Mouse (Mus musculus): ENCODE measurements around the gene Ambra1. TPM values are rescaled to one million over a fixed set of nuclear protein-coding genes. Genes with fewer than 3 reads are reported as not detected.

Ambra1 gene
- polyA plus RNA-seq, 1 experiment from 2014 or later: 30.3 TPM

DNA sequence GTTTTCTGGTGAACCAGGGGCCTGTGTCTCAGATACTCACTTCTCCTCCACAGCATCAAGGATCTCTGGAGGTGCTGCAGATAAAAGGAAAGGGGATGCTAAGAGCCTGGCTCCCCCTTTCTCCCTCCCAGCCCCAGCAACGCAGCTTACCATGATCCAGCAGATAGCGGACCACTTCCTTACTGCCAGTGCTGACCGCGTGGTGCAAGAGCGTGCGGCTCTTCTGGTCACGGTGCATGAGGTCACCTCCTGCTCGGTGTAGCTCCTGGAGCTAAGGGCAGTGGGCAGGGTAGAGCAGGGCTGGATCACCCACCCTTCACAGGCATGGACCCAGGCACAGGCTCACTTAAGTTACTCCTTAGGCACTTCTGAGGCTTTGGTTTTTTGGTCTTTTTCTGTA, 204.1 kb downstream of the Ambra1 start:
- no peak overlapping the region for H3K9ac ChIP-seq
- H3K4me2 ChIP-seq: no peak overlapping the region
- 72% methylated on average over 8 of the region's 8 CpGs for WGBS
- H3K9me3 ChIP-seq: no peaks in the 10 kb centered on the region
- H3K4me3 ChIP-seq: no peak overlapping the region
- peaks cover 32% of the 10 kb centered on the region for H3K4me1 ChIP-seq
- no peaks in the 10 kb centered on the region for H3K27me3 ChIP-seq (replicated peaks)
- no peak overlapping the region for H3K27ac ChIP-seq
- peaks cover 20% of the 10 kb centered on the region for H3K36me3 ChIP-seq (replicated peaks)
- no peak for ATAC-seq (replicated peaks)

DNA sequence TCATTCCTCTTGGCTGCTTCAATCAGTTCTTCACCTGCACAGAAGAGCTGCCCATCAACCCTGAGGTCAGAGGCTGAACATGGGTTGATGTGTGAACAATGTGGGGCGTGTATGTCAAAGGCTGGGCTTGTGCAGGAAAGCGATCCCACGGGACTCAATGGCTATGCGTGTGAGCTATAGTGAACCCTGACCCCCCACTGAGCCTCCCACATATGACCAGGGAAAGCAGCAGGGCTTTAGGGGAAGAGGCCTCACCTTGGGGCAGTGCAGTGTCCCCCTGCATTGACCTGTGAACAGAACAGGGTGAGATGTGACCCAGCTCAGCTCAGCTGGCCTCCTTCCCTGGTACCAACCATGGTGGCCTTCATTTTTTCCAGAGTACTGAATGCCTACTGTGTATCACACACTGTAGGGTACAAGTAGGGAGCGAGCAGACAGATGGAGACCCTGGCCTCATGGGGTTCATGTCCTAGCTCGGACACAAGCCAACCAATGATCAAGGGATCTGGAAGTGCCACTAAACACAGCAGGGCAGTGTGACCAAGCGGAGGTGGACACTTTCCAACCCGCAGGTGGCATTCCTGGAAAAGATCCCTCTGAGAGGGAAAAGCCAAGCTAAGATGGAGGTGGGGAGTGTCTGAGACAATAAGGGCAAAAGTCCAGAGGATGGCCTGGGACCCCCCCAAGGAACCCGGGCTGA, 205.0 kb downstream of the Ambra1 start:
- H3K4me3 ChIP-seq: no peak overlapping the region
- H3K4me1 ChIP-seq: peaks cover 29% of the 10 kb centered on the region
- 90% methylated on average over 9 of the region's 9 CpGs for WGBS
- no peak overlapping the region for H3K27ac ChIP-seq
- H3K36me3 ChIP-seq (replicated peaks): peaks cover 20% of the 10 kb centered on the region
- ATAC-seq (replicated peaks): no peak
- H3K4me2 ChIP-seq: no peak overlapping the region
- H3K27me3 ChIP-seq (replicated peaks): no peaks in the 10 kb centered on the region
- H3K9me3 ChIP-seq: no peaks in the 10 kb centered on the region
- no peak overlapping the region for H3K9ac ChIP-seq

DNA sequence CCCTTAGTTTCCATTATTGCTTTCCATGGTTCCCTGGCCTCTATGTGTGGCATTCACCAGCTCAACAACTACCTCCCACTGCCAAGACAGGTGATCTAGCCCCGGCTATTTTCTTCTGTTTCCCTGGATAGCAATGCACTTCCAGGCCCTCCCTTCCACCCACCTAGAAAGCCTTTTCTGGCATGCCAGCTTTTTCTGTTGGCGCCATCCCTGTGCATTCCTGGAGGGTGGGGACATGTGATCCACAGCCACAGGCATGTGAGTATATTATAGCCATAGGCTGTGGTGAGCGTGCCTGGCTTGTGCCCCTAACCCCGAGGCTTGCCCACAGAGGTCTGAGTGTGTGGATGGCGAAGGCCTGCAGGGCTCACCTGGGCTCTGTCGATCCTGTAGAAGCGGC, 206.2 kb downstream of the Ambra1 start:
- no peak overlapping the region for H3K9ac ChIP-seq
- H3K4me1 ChIP-seq: peaks cover 19% of the 10 kb centered on the region
- WGBS: 89% methylated on average over 7 of the region's 7 CpGs
- H3K9me3 ChIP-seq: no peaks in the 10 kb centered on the region
- H3K4me2 ChIP-seq: no peak overlapping the region
- no peak for ATAC-seq (replicated peaks)
- no peak overlapping the region for H3K27ac ChIP-seq
- peaks cover 20% of the 10 kb centered on the region for H3K36me3 ChIP-seq (replicated peaks)
- H3K4me3 ChIP-seq: no peak overlapping the region
- no peaks in the 10 kb centered on the region for H3K27me3 ChIP-seq (replicated peaks)

DNA sequence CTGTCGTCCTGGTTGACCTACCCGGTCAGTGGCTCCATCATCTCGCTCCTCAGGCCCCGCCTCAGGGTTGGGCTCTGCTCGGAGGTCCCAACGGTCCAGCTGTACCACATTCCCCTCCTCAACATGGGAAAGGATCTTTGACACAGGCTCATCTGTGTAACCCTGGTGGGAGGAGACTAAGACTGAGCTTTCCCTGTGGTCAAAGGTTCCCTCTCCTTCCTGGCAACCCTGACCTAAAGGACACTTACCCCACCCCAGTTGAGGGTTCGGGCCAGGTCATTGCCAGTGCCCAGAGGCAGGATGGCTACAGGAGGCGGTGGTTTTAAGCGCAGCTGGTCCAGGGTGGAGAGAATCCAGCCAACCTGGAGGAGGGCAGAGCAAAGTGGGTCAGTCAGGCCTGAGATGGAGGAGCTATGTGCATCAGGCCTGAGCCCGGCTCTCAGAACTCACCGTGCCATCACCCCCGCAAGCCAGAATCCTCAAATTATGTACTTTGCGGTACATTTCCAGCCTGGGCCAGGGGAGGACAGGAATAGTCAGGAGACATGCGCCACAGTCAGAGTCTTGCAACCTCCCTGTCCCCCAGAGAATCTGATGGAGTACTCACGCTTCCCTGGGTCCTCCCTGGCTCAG, 209.5 kb downstream of the Ambra1 start:
- WGBS: 80% methylated on average over 15 of the region's 15 CpGs
- Histone ChIP-seq H3K4me2 (no peak overlapping the region), H3K9ac (no peak overlapping the region), H3K27ac (no peak overlapping the region), H3K4me1 (peaks cover 3% of the 10 kb centered on the region; the same call in 1 of the 2 replicates), H3K4me3 (no peak overlapping the region), H3K9me3 (no peaks in the 10 kb centered on the region), H3K27me3 (replicated peaks) (no peaks in the 10 kb centered on the region), H3K36me3 (replicated peaks) (peaks cover 20% of the 10 kb centered on the region)
- no peak for ATAC-seq (replicated peaks)

DNA sequence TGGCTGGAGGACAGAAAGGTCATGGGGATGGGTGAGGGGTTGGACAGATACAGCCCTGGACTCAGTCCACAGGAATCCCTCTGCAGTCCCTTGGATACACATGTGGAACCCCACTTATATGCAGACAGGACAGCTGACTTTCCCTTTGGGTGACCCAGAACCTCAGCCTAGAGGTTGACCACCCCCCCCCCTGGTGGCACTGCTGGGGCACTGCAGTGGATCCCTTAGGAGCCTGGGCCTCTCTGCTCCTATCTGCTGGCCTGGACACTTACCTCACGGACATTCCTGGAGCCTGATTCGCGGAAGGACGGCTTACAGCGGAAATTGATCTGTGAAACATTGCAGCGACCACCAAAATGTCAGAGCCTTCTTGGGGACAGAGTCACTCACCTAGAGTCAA, 212.4 kb downstream of the Ambra1 start:
- Histone ChIP-seq H3K36me3 (replicated peaks) (peaks cover 6% of the 10 kb centered on the region), H3K27me3 (replicated peaks) (0 out of 2 replicates have a peak, but pooled peaks cover 2% of the 10 kb centered on the region), H3K4me1 (peaks cover 11% of the 10 kb centered on the region), H3K27ac (no peak overlapping the region), H3K9ac (no peak overlapping the region), H3K4me2 (no peak overlapping the region), H3K9me3 (no peaks in the 10 kb centered on the region), H3K4me3 (no peak overlapping the region)
- 72% methylated on average over 6 of the region's 6 CpGs for WGBS
- ATAC-seq (replicated peaks): no peak

DNA sequence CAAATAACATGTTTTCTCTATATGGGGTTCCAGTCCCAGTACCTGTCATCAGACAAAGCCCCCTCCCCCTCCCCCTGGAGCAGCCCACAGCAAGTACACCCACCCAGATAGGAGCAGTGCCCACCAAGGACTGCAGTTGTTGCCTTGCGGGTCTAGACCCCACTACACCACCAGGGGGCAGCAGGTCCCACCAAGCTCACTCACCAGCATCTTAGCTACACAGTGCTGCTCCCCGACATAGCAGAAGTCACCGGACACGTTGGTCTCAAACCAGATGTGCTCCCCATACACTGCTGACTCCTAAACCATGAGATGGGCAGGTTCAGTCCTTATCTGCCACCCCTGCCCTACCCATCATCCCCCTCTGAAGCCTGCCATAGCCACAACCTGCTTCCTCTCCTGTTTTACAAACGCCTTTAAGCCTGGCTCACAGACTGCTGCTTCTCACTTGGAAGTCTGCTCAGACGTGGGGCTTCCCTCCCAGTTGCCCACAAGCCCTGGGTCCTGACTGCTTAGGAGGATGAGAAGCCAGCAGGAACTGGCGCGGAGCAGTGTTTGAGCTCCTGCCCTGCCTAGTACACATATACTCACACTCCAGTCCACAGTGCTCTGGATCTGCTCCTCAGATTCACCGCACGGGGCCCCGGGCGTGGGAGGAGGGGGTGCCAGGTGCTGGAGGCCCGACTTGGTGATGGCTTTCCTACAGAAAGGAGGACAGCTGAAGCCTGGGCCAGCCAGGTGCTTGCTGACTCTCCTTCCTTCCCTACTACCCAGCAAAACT, 214.4 kb downstream of the Ambra1 start:
- H3K9ac ChIP-seq: no peak overlapping the region
- H3K4me2 ChIP-seq: no peak overlapping the region
- H3K9me3 ChIP-seq: no peaks in the 10 kb centered on the region
- H3K36me3 ChIP-seq (replicated peaks): no peaks in the 10 kb centered on the region; the same call in 1 of the 2 replicates
- H3K4me1 ChIP-seq: peaks cover 26% of the 10 kb centered on the region
- H3K27me3 ChIP-seq (replicated peaks): 0 out of 2 replicates have a peak, but pooled peaks cover 2% of the 10 kb centered on the region
- H3K27ac ChIP-seq: no peak overlapping the region
- no peak overlapping the region for H3K4me3 ChIP-seq
- WGBS: 46% methylated on average over 13 of the region's 13 CpGs
- ATAC-seq (replicated peaks): peak; percentile 68

DNA sequence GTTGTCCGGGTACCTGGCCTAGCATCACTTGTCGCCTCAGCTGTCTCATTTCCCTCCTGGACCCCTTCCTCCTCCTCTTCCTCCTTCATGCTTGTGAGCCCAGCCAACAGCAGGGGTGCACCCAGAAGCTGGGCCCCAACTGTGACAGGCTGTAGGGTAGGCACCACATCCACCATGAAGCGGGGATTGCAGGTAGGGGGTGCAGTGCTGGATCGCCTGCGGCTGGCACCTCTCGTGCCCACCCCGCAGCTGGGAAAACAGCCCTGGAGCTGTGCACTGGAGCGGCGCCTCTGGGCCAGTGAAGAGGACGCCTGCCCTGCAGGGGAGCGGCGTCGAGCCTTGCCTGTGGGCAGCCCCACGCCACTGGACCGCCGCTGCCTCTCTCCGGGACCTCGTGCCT, 215.5 kb downstream of the Ambra1 start, which contains the start of gene Gm9821:
TSS of gene Gm9821 (plus strand) at position 221 of the 400 bp plus-strand sequence.
- Histone ChIP-seq H3K36me3 (replicated peaks) (no peaks in the 10 kb centered on the region), H3K27ac (no peak within 1 kb of the TSS), H3K9me3 (no peaks in the 10 kb centered on the region), H3K4me1 (peaks cover 37% of the 10 kb centered on the region), H3K4me3 (no peak within 1 kb of the TSS), H3K27me3 (replicated peaks) (0 out of 2 replicates have a peak, but pooled peaks cover 2% of the 10 kb centered on the region), H3K9ac (no peak within 1 kb of the TSS), H3K4me2 (no peak within 1 kb of the TSS)
- ATAC-seq (replicated peaks): no peak
- WGBS: 80% methylated on average over 18 of the region's 18 CpGs

DNA sequence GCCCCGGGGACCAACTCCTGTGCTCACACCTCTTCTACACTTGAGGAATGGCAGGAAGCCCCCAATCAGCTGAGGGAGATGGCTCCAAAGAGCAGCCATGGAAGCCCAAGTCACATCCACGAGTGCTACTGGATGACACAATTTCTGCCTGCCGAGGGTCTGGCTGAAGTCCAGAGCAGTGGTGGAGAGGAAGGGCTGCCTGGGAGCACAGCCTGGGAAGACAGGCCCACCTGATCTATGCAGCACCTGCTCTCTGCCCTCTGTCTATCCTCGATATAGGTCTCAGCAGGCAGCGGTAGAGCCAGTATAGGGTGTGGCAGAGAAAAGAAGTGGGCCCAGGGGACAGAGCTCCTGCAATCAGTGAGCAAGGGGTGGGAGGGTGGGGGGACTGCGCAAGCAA, 216.9 kb downstream of the Ambra1 start:
- H3K4me1 ChIP-seq: peaks cover 41% of the 10 kb centered on the region

DNA sequence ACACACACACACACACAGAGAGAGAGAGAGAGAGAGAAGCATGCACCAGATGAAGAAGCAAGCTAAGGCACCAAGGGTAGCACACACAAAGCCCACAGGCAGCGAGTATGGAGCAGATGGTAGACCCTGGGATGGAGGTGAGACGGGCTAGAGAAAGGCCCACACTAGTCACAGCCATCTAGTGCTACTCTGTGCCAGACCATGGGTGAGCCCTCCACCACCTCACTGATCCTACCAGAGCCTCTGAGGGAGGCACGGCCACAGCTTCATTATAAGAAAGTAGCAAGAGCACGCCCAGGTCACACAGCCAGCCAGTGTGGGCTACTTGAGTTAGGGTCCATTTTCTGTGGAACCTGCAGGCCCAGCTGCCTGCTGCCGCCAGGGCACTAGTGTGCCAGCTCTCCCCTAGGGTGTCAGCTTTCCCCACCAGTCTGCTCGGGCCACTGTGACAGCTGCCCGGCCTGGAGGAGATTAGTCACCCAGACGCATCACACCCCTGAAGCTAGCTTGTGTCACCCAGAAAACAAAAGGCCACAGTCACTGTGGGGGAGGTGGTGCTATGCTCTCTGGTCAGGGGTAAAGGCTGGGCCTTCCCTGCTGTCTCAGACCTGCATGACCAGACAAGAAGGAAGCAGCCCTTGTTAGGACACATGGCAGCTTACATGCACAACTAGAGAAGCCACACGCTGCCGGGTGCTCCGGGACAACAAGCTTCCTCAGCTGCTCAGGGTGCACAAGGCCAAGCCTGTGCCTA, 217.6 kb downstream of the Ambra1 start:
- H3K4me1 ChIP-seq: peaks cover 41% of the 10 kb centered on the region
- no peaks in the 10 kb centered on the region for H3K9me3 ChIP-seq
- ATAC-seq (replicated peaks): no peak
- H3K4me2 ChIP-seq: no peak overlapping the region
- WGBS: 49% methylated on average over 11 of the region's 11 CpGs
- 0 out of 2 replicates have a peak, but pooled peaks cover 2% of the 10 kb centered on the region for H3K27me3 ChIP-seq (replicated peaks)
- H3K9ac ChIP-seq: no peak overlapping the region
- no peak overlapping the region for H3K27ac ChIP-seq
- no peaks in the 10 kb centered on the region for H3K36me3 ChIP-seq (replicated peaks)
- no peak overlapping the region for H3K4me3 ChIP-seq

More for the DNA sequence above, 216.9 kb downstream of the Ambra1 start:
- Histone ChIP-seq H3K27ac (no peak overlapping the region), H3K27me3 (replicated peaks) (0 out of 2 replicates have a peak, but pooled peaks cover 2% of the 10 kb centered on the region), H3K4me2 (no peak overlapping the region), H3K9ac (no peak overlapping the region), H3K9me3 (no peaks in the 10 kb centered on the region), H3K4me3 (no peak overlapping the region), H3K36me3 (replicated peaks) (no peaks in the 10 kb centered on the region)
- no peak for ATAC-seq (replicated peaks)
- WGBS: 64% methylated on average over 6 of the region's 6 CpGs

DNA sequence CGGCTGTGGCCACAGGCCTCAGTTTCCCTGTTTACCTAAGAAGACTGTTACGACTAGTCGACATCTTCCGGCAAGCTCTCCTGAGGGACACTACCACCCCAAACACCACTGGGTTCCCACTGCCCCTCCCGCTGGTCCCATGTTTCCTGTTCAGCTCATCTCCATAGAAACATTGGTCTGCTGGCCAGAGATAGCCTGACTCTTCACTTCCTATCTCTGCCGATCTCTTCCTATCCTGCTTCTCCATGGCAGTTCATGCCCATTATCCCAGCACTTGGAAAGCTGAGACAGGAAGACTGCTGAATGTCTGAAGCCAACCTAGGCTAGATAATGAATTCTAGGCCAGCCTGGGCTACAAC, 218.2 kb downstream of the Ambra1 start:
- H3K4me2 ChIP-seq: no peak overlapping the region
- H3K9me3 ChIP-seq: no peaks in the 10 kb centered on the region
- H3K36me3 ChIP-seq (replicated peaks): no peaks in the 10 kb centered on the region
- H3K27ac ChIP-seq: no peak overlapping the region
- 0 out of 2 replicates have a peak, but pooled peaks cover 2% of the 10 kb centered on the region for H3K27me3 ChIP-seq (replicated peaks)
- H3K4me1 ChIP-seq: peaks cover 41% of the 10 kb centered on the region
- no peak for ATAC-seq (replicated peaks)
- 78% methylated on average over 6 of the region's 6 CpGs for WGBS
- no peak overlapping the region for H3K4me3 ChIP-seq
- no peak overlapping the region for H3K9ac ChIP-seq

DNA sequence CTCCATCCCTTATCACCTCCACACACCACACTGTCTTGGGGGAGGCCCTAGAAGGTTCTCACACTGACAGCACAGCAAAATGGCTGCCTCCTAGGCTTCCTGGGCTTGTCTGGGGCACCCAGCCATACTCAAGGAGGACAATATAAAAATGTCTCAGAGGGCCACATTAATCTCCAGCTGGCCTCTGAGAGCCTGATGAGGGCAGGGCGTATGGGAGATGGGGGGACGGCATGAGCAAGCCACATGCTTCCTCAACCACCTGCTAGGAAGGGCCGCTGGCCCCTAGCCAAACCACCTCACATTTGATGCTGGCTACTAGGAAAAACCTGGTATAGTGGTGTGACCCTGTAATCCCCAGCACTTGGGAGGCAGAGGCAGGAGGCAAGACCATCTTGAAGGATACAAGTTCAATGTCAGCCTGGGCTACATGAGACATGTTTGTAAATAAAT, 218.9 kb downstream of the Ambra1 start:
- no peak for ATAC-seq (replicated peaks)
- no peaks in the 10 kb centered on the region for H3K9me3 ChIP-seq
- no peak overlapping the region for H3K27ac ChIP-seq
- 66% methylated on average over 3 of the region's 3 CpGs for WGBS
- no peaks in the 10 kb centered on the region for H3K36me3 ChIP-seq (replicated peaks)
- H3K4me3 ChIP-seq: no peak overlapping the region
- no peak overlapping the region for H3K9ac ChIP-seq
- H3K4me1 ChIP-seq: peaks cover 41% of the 10 kb centered on the region
- H3K4me2 ChIP-seq: no peak overlapping the region
- 0 out of 2 replicates have a peak, but pooled peaks cover 2% of the 10 kb centered on the region for H3K27me3 ChIP-seq (replicated peaks)
